Mouse (Mus musculus) CH12.LX (cell line): ENCODE data around the gene Plgrkt. TPM values are rescaled to one million over a fixed set of nuclear protein-coding genes. Genes with fewer than 3 reads are reported as not detected.

Experiments used
- DNase-seq: peaks from one replicate; pipeline ENCODE4 v3.0.0-alpha.2; 2013; ENCODE audit errors: extremely low read depth
- H3K27ac ChIP-seq: 2 replicates; pipeline ENCODE4 v1.5.1; 2012; ENCODE audit warnings: low read depth, mild to moderate bottlenecking, control low read depth, moderate library complexity; ENCODE audit not compliant: insufficient read depth
- H3K27me3 ChIP-seq: replicated peaks from 2 replicates; pipeline ENCODE3; 2012; ENCODE audit warnings: inconsistent platforms
- H3K36me3 ChIP-seq, 2 experiments: replicated peaks in 1 of 2; 2 replicates each; pipeline versions ENCODE3 to v1.6.1; 2012; ENCODE audit warnings: inconsistent platforms in 1 of 2, low read length in 1 of 2, mild to moderate bottlenecking in 1 of 2, mixed read lengths in 1 of 2, moderate library complexity in 1 of 2; ENCODE audit not compliant: control insufficient read depth in 1 of 2, insufficient read depth in 1 of 2
- H3K4me1 ChIP-seq, 2 experiments: 2 replicates each; pipeline ENCODE4 v1.6.1; 2012; ENCODE audit warnings: inconsistent platforms in 1 of 2, moderate library complexity in 1 of 2; ENCODE audit not compliant: insufficient read depth in 2 of 2, control insufficient read depth in 1 of 2
- H3K4me2 ChIP-seq: 2 replicates; pipeline ENCODE4 v1.6.1; 2012; ENCODE audit warnings: low read depth, mild to moderate bottlenecking, control low read depth; ENCODE audit not compliant: poor library complexity, insufficient read depth, severe bottlenecking
- H3K4me3 ChIP-seq, 3 experiments: fragments of 150-350 bp in 1 of 3; sonication (generic) in 1 of 3; replicated peaks in 1 of 3; 2 replicates each; pipeline versions ENCODE3 to v1.5.1; 2011 to 2012; ENCODE audit warnings: low read depth in 2 of 3, low read length in 2 of 3, mild to moderate bottlenecking in 2 of 3, moderate library complexity in 2 of 3, control low read depth in 1 of 3, improper control_type of control experiment in 1 of 3, inconsistent platforms in 1 of 3, mixed read lengths in 1 of 3; ENCODE audit not compliant: poor library complexity in 1 of 3
- H3K79me2 ChIP-seq: replicated peaks from 2 replicates; pipeline ENCODE4 v1.6.1; 2012; ENCODE audit warnings: mild to moderate bottlenecking, moderate library complexity; ENCODE audit not compliant: control insufficient read depth, poor library complexity, insufficient read depth, severe bottlenecking; ENCODE audit errors: extremely low read depth
- H3K9ac ChIP-seq: 2 replicates; pipeline ENCODE4 v1.6.1; 2012; ENCODE audit warnings: low read depth, mild to moderate bottlenecking, control low read depth, moderate library complexity; ENCODE audit not compliant: insufficient read depth
- H3K9me3 ChIP-seq: replicated peaks from 2 replicates; pipeline ENCODE3; 2012; ENCODE audit warnings: low read length, inconsistent platforms, mixed read lengths
- BHLHE40 ChIP-seq: IDR thresholded peaks from 2 replicates; pipeline ENCODE4 v1.6.1; 2011; ENCODE audit warnings: mild to moderate bottlenecking, low read depth, low read length, improper control_type of control experiment
- CTCF ChIP-seq, 2 experiments: IDR thresholded peaks in 1 of 2; conservative IDR thresholded peaks in 1 of 2; 2 replicates each; pipeline ENCODE4 v1.5.1; 2011 to 2012; ENCODE audit warnings: low read depth in 2 of 2, low read length in 2 of 2, improper control_type of control experiment in 1 of 2, inconsistent platforms in 1 of 2, mild to moderate bottlenecking in 1 of 2, moderate library complexity in 1 of 2
- ELF1 ChIP-seq: IDR thresholded peaks from 2 replicates; pipeline ENCODE4 v1.6.1; 2014; ENCODE audit warnings: low read depth, mild to moderate bottlenecking, inconsistent platforms, low read length, improper control_type of control experiment
- ETS1 ChIP-seq: conservative IDR thresholded peaks from 2 replicates; pipeline ENCODE4 v1.6.1; 2012; ENCODE audit warnings: low read depth, mild to moderate bottlenecking, inconsistent platforms, low read length, improper control_type of control experiment, moderate library complexity
- HCFC1 ChIP-seq: IDR thresholded peaks from 2 replicates; pipeline ENCODE4 v1.6.1; 2012; ENCODE audit warnings: low read depth, mild to moderate bottlenecking, inconsistent platforms, low read length, improper control_type of control experiment
- IRF4 ChIP-seq: IDR thresholded peaks from 2 replicates; pipeline ENCODE4 v1.6.1; 2014; ENCODE audit warnings: low read depth, mild to moderate bottlenecking, inconsistent platforms, low read length, improper control_type of control experiment
- JUN ChIP-seq: IDR thresholded peaks from 2 replicates; pipeline ENCODE4 v1.6.1; 2011; ENCODE audit warnings: low read depth, mild to moderate bottlenecking, low read length, improper control_type of control experiment, moderate library complexity; ENCODE audit not compliant: insufficient read depth
- MAFK ChIP-seq: IDR thresholded peaks from 2 replicates; pipeline ENCODE4 v1.6.1; 2011; ENCODE audit warnings: low read length, improper control_type of control experiment; ENCODE audit not compliant: insufficient replicate concordance
- MAX ChIP-seq: IDR thresholded peaks from 2 replicates; pipeline ENCODE4 v1.6.1; 2011; ENCODE audit warnings: low read length, improper control_type of control experiment
- MEF2A ChIP-seq: IDR thresholded peaks from 2 replicates; pipeline ENCODE4 v1.6.1; 2014; ENCODE audit warnings: low read depth, mild to moderate bottlenecking, inconsistent platforms, low read length, improper control_type of control experiment, borderline replicate concordance
- NELFE ChIP-seq: IDR thresholded peaks from 2 replicates; pipeline ENCODE4 v1.6.1; 2011; ENCODE audit warnings: low read depth, low read length, improper control_type of control experiment
- PAX5 ChIP-seq: IDR thresholded peaks from 2 replicates; pipeline ENCODE4 v1.6.1; 2012; ENCODE audit warnings: low read length, inconsistent platforms, mixed read lengths
- POLR2A ChIP-seq: IDR thresholded peaks from 2 replicates; pipeline ENCODE4 v1.6.1; 2011; ENCODE audit warnings: low read depth, mild to moderate bottlenecking, improper control_type of control experiment, low read length
- POLR2AphosphoS2 ChIP-seq: IDR thresholded peaks from 2 replicates; pipeline ENCODE4 v1.6.1; 2011; ENCODE audit warnings: low read depth, low read length, improper control_type of control experiment
- SIN3A ChIP-seq: IDR thresholded peaks from 2 replicates; pipeline ENCODE4 v1.6.1; 2012; ENCODE audit warnings: low read length, improper control_type of control experiment, inconsistent platforms
- SMC3 ChIP-seq: IDR thresholded peaks from 2 replicates; pipeline ENCODE4 v1.6.1; 2011; ENCODE audit warnings: low read depth, low read length, improper control_type of control experiment
- TBP ChIP-seq: conservative IDR thresholded peaks from 2 replicates; pipeline ENCODE4 v1.6.1; 2011; ENCODE audit warnings: low read depth, low read length, improper control_type of control experiment
- TCF12 ChIP-seq: IDR thresholded peaks from 2 replicates; pipeline ENCODE4 v1.6.1; 2014; ENCODE audit warnings: low read depth, mild to moderate bottlenecking, inconsistent platforms, low read length, improper control_type of control experiment
- UBTF ChIP-seq: IDR thresholded peaks from 2 replicates; pipeline ENCODE4 v1.6.1; 2012; ENCODE audit warnings: low read depth, mild to moderate bottlenecking, inconsistent platforms, low read length, improper control_type of control experiment, moderate library complexity
- USF1 ChIP-seq: IDR thresholded peaks from 2 replicates; pipeline ENCODE4 v1.6.1; 2014; ENCODE audit warnings: low read depth, mild to moderate bottlenecking, inconsistent platforms, low read length, improper control_type of control experiment
- ZKSCAN1 ChIP-seq: IDR thresholded peaks from 2 replicates; pipeline ENCODE4 v1.6.1; 2012; ENCODE audit warnings: low read depth, inconsistent platforms, low read length, improper control_type of control experiment, borderline replicate concordance
- dilution Hi-C: fragments of 300-500 bp; cut with MboI; formaldehyde crosslinking; loops from 2 replicates; pipeline ENCODE4 v1.14.3; 2020; ENCODE audit warnings: low sequenced_read_pairs; ENCODE audit not compliant: extremely low pct_unique_long_range_greater_than_20kb, extremely low pct_ligation_motif_present
- in situ Hi-C: fragments of 300-500 bp; cut with MboI; formaldehyde crosslinking; loops from 3 replicates; pipeline ENCODE4 v1.14.3; 2019; ENCODE audit warnings: low sequenced_read_pairs, low pct_ligation_motif_present, low pct_unique_long_range_greater_than_20kb, mixed read lengths
- polyA plus RNA-seq: library from polyadenylated mRNA; unstranded; fragments of >175 nt; gene quantifications from 2 replicates; pipeline ENCODE4 v1.2.1, GENCODE M21; 2012; ENCODE audit warnings: low read depth; ENCODE audit not compliant: insufficient read length
- total RNA-seq, 2 experiments: library from RNA; depleted of rRNA; stranded (reverse); fragments of 300-350 nt in 1 of 2; fragments of >200 nt in 1 of 2; gene quantifications; 2 replicates each; pipeline ENCODE4 v1.2.3; 2012 to 2014

Gene Plgrkt
- total and polyA plus RNA-seq, 3 experiments, result 31.3 to 40.6 (median 33.0) TPM

DNA sequence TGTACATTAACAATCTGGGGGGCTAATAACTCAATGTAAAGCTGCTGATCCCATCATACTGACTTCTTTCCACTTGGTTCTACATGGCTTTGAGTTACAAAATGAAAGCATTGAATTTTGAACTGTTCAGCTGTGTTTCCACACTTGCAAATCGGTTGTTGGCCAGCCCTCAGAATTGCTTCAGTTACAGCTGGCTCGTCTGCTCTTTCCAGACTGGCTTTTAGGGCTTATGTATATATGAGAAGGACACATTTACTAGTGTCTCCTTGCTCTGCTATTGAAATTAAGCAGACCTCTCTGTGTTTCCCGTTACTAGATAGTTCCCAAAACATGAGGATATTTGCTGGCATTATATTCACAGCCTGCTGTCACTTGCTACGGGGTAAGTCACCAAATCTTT, 4.9 kb upstream of the Plgrkt start:
- Histone ChIP-seq H3K79me2 (peaks cover 50% of the 10 kb centered on the region), H3K27ac (peak overlapping the region; percentile 85; the same call in 1 of the 2 replicates), H3K4me1 (peaks cover 17 to 36% of the 10 kb centered on the region in 2 experiments), H3K27me3 (no peaks in the 10 kb centered on the region), H3K36me3 (peaks cover 6 to 28% of the 10 kb centered on the region in 2 experiments), H3K4me3 (peak overlapping the region; percentile 53 to 71 (median 63)), H3K4me2 (peak overlapping the region; percentile 98), H3K9me3 (no peaks in the 10 kb centered on the region), H3K9ac (peak overlapping the region; percentile 88)
- peak; percentile 54 for TF ChIP-seq SIN3A
- 0 out of 2 replicates have a peak, but pooled peaks have one; percentile 20 for TF ChIP-seq IRF4
- TF ChIP-seq MAX, result no peak
- TF ChIP-seq ETS1, result peak; percentile 49; the same call in 1 of the 2 replicates
- TF ChIP-seq PAX5, result no peak
- TF ChIP-seq ELF1, result no peak
- TF ChIP-seq TCF12, result 0 out of 2 replicates have a peak, but pooled peaks have one; percentile 11
- DNase-seq, result no peak
- dilution Hi-C loops, result no loop called here
- in situ Hi-C loops, result loop anchor here (5.0 to 25.0 kb wide), 3 partner anchors 120 to 585 kb away; partner anchors contain the start of genes 9930021J03Rik and Ranbp6

DNA sequence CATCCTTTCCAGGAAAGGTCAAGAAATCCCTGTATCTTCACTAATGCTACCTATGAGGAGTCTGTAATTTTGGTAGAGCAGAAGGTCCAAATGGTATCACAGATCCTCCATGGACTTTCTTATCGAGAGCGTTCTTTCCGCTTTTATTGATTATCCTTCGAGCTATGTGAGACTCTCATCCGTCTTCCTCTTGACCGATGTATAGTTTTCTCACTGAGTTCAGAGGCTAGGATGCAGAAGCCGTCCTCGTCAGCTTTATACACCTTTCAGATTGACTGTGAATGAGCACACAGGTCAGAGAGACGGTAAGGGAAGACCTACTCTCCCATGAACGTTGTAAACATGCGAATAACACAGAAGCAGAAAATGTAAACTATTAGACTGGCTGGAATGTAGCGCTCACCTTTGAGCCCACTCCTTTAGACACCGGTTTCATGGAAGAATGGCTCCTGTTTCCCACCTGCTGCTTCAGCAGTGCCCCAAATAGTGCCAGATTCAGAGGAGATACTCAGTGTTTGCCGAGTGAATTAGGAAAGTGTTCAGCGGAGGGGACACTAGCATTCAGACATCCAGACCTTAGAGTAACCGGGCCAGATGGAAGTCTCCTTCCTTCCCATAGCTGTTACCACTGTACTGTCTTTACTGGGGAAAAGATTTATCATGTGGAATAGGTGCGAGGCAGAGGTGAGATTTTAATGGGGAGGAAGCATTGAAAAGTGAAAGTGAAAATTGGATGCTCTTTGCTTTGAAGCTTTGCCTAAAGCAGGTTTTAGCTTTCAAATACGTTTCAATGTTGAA, 4.3 kb upstream of the Plgrkt start:
- Histone ChIP-seq H3K27me3 (no peaks in the 10 kb centered on the region), H3K27ac (peak overlapping the region; percentile 85), H3K79me2 (peaks cover 50% of the 10 kb centered on the region), H3K4me1 (peaks cover 17 to 30% of the 10 kb centered on the region in 2 experiments), H3K9me3 (no peaks in the 10 kb centered on the region), H3K36me3 (peaks cover 6 to 25% of the 10 kb centered on the region in 2 experiments), H3K4me3 (peak overlapping the region; percentile 53 to 71 (median 63)), H3K9ac (peak overlapping the region; percentile 88), H3K4me2 (peak overlapping the region; percentile 98)
- DNase-seq, result no peak
- in situ Hi-C loops (loop anchor here (5.0 to 25.0 kb wide), 3 partner anchors 121 to 584 kb away; partner anchors contain the start of genes 9930021J03Rik and Ranbp6), dilution Hi-C loops (no loop called here)
- TF ChIP-seq POLR2A (no peak), TBP (no peak), SMC3 (no peak), CTCF (conservative IDR thresholded peaks at IDR 0.05 in 1 of 2, IDR thresholded peaks at IDR 0.05 in 1 of 2; ENCODE audit: low read depth in 2 of 2, low read length in 2 of 2) (no peak), NELFE (no peak), ETS1 (no peak), HCFC1 (no peak), TCF12 (no peak), ZKSCAN1 (no peak), POLR2AphosphoS2 (no peak), MEF2A (no peak), USF1 (no peak), MAFK (no peak), BHLHE40 (no peak), ELF1 (no peak), UBTF (no peak), PAX5 (no peak), JUN (no peak)
